10 mouse cellular contexts compared by ENCODE assay signal in the genomic region with DNA sequence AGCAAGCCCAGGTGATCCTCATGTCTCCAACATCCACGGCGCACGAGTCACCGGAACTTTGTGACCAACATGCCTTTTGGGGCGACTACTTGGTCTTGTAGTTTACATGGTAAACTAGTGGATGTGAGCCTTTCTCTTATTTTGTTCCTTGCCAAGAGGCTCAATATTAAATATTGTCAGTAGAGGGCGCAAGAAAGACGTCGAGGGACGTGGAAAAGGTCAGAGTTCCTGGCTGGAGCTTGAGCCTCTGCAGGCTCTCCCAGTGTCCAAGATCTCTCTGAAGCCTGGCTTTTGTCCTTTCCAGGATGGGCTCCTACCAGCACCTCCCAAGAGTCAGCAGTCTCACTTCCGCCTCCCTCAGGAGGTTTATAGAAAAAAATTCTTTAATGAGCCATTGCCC.
A peak's percentile ranks its signal among the peaks of the same experiment; 100 is the strongest.
DNase-seq lines count a peak whose midpoint lies in the region; ATAC-seq and TF ChIP-seq lines count a peak whose summit lies in the region.
"Had no signal": no experiment of that assay in that cellular context is flagged by ENCODE, and none has a peak within 500 bp of the region (broad histone marks: within the 10 kb centered on the region; RNA-seq: fewer than 3 reads in every experiment).

No protein-coding gene starts in this region.

- no peak overlapping the region for H3K4me2 ChIP-seq in heart, postnatal 0 days (ENCODE audit: low read depth, low read length)
- no peak overlapping the region for H3K4me2 ChIP-seq in neural tube, embryonic 11.5 days (ENCODE audit: low read depth)
- no peak overlapping the region for H3K4me2 ChIP-seq in neural tube, embryonic 15.5 days
- H3K4me2 ChIP-seq in embryonic facial prominence, embryonic 11.5 days (ENCODE audit: low read depth, low read length) = no peak overlapping the region

- TF ChIP-seq CTCF in heart, postnatal 0 days (IDR thresholded peaks at IDR 0.05; ENCODE audit: low read depth) = peak; percentile 57

- DNase-seq in heart, postnatal 0 days (ENCODE audit: low spot score) = peak; percentile 32
- no peak for DNase-seq in heart, postnatal 36 days
- DNase-seq in neural tube, embryonic 11.5 days (ENCODE audit: low spot score) = peak; percentile 34
- DNase-seq in embryonic facial prominence, embryonic 11.5 days (ENCODE audit: low spot score) = peak; percentile 70
- DNase-seq in left cerebral cortex, postnatal 10 days (ENCODE audit: extremely low spot score in 1 of 2, low spot score in 2 of 2) = no peak
- DNase-seq in layer of hippocampus, postnatal 14 days (ENCODE audit: low spot score in 2 of 2) = no peak
- DNase-seq in right cerebral cortex, postnatal 4 days = no peak

- H3K27me3 ChIP-seq in heart, postnatal 0 days (ENCODE audit: control insufficient read depth, insufficient read depth, low read length) = no peaks in the 10 kb centered on the region
- H3K27me3 ChIP-seq in neural tube, embryonic 11.5 days (ENCODE audit: control insufficient read depth, insufficient read depth, low read length) = no peaks in the 10 kb centered on the region
- H3K27me3 ChIP-seq in neural tube, embryonic 15.5 days (replicated peaks) = no peaks in the 10 kb centered on the region
- no peaks in the 10 kb centered on the region for H3K27me3 ChIP-seq in embryonic facial prominence, embryonic 11.5 days (ENCODE audit: control insufficient read depth, insufficient read depth, low read length)
- H3K27me3 ChIP-seq: megakaryocyte, embryonic 14.5 days had no signal

- H3K27ac ChIP-seq in heart, postnatal 0 days (ENCODE audit: low read depth) = no peak overlapping the region
- H3K27ac ChIP-seq in neural tube, embryonic 11.5 days (ENCODE audit: low read depth, low read length) = no peak overlapping the region
- H3K27ac ChIP-seq in neural tube, embryonic 15.5 days (replicated peaks) = no peak overlapping the region
- no peak overlapping the region for H3K27ac ChIP-seq in embryonic facial prominence, embryonic 11.5 days (replicated peaks; ENCODE audit: low read depth, low read length)

- H3K4me3 ChIP-seq in heart, postnatal 0 days (ENCODE audit: low read depth, low read length) = no peak overlapping the region
- H3K4me3 ChIP-seq in neural tube, embryonic 11.5 days (ENCODE audit: low read depth, low read length) = no peak overlapping the region
- H3K4me3 ChIP-seq in neural tube, embryonic 15.5 days (replicated peaks) = no peak overlapping the region
- no peak overlapping the region for H3K4me3 ChIP-seq in embryonic facial prominence, embryonic 11.5 days (ENCODE audit: low read depth, low read length)
- H3K4me3 ChIP-seq: megakaryocyte, embryonic 14.5 days had no signal

- intact Hi-C loops in heart, postnatal 36 days (cut with DNase I) = loop anchor here (10.0 kb wide), 1 partner anchor 1451 kb away; no protein-coding TSS in a partner anchor
- intact Hi-C loops in left cerebral cortex, postnatal 10 days (cut with DNase I) = no loop called here

- WGBS in heart, postnatal 0 days = 37% methylated on average over 10 of the region's 10 CpGs
- WGBS in neural tube, embryonic 11.5 days = 40% methylated on average over 10 of the region's 10 CpGs
- WGBS in neural tube, embryonic 15.5 days = 41% methylated on average over 10 of the region's 10 CpGs
- WGBS in embryonic facial prominence, embryonic 11.5 days = 37% methylated on average over 10 of the region's 10 CpGs

- no peaks in the 10 kb centered on the region for H3K4me1 ChIP-seq in heart, postnatal 0 days (ENCODE audit: control insufficient read depth, insufficient read depth)
- no peaks in the 10 kb centered on the region for H3K4me1 ChIP-seq in neural tube, embryonic 11.5 days (ENCODE audit: control insufficient read depth, insufficient read depth, low read length)
- H3K4me1 ChIP-seq in neural tube, embryonic 15.5 days = no peaks in the 10 kb centered on the region
- H3K4me1 ChIP-seq in embryonic facial prominence, embryonic 11.5 days (ENCODE audit: control insufficient read depth, insufficient read depth, low read length) = no peaks in the 10 kb centered on the region
- H3K4me1 ChIP-seq: megakaryocyte, embryonic 14.5 days had no signal

- H3K36me3 ChIP-seq in heart, postnatal 0 days (replicated peaks; ENCODE audit: control insufficient read depth, insufficient read depth, low read length) = no peaks in the 10 kb centered on the region
- H3K36me3 ChIP-seq in neural tube, embryonic 11.5 days (ENCODE audit: control insufficient read depth, insufficient read depth, low read length) = no peaks in the 10 kb centered on the region
- no peaks in the 10 kb centered on the region for H3K36me3 ChIP-seq in neural tube, embryonic 15.5 days
- no peaks in the 10 kb centered on the region for H3K36me3 ChIP-seq in embryonic facial prominence, embryonic 11.5 days (replicated peaks; ENCODE audit: control insufficient read depth, insufficient read depth, low read depth, low read length)

- no peak overlapping the region for H3K9ac ChIP-seq in heart, postnatal 0 days (replicated peaks; ENCODE audit: low read depth, low read length)
- no peak overlapping the region for H3K9ac ChIP-seq in neural tube, embryonic 11.5 days (ENCODE audit: low read length)
- H3K9ac ChIP-seq in neural tube, embryonic 15.5 days (replicated peaks) = no peak overlapping the region
- no peak overlapping the region for H3K9ac ChIP-seq in embryonic facial prominence, embryonic 11.5 days (replicated peaks; ENCODE audit: low read length)

- ATAC-seq in heart, postnatal 0 days (ENCODE audit: insufficient read depth, low read depth) = no peak
- no peak for ATAC-seq in neural tube, embryonic 11.5 days (ENCODE audit: insufficient read depth, low FRiP score, low TSS enrichment)
- ATAC-seq in neural tube, embryonic 15.5 days (ENCODE audit: low FRiP score) = no peak
- no peak for ATAC-seq in embryonic facial prominence, embryonic 11.5 days (replicated peaks; ENCODE audit: insufficient number of reproducible peaks, low FRiP score, low TSS enrichment, low read depth)
- ATAC-seq: activated CD4-positive, CD25-positive, alpha-beta regulatory T cell, adult 4 months had no signal

- no peaks in the 10 kb centered on the region for H3K9me3 ChIP-seq in heart, postnatal 0 days (replicated peaks; ENCODE audit: control insufficient read depth, low read length)
- H3K9me3 ChIP-seq in neural tube, embryonic 11.5 days (ENCODE audit: control insufficient read depth, low read length) = no peaks in the 10 kb centered on the region
- no peaks in the 10 kb centered on the region for H3K9me3 ChIP-seq in neural tube, embryonic 15.5 days (replicated peaks)
- H3K9me3 ChIP-seq in embryonic facial prominence, embryonic 11.5 days (replicated peaks; ENCODE audit: control insufficient read depth, low read length) = no peaks in the 10 kb centered on the region

- no peak for TF ChIP-seq EP300 in heart, postnatal 0 days (IDR thresholded peaks at IDR 0.05; ENCODE audit: low read depth)

Comparison
In these comparisons a context has a peak if more than half of its experiments do, and no peak if none do; other contexts are left out.
1. DNase-seq: peak in heart, postnatal 0 days (single experiment), neural tube, embryonic 11.5 days (single experiment) and embryonic facial prominence, embryonic 11.5 days (single experiment); none in heart, postnatal 36 days (0 of 2), left cerebral cortex, postnatal 10 days (0 of 2), layer of hippocampus, postnatal 14 days (0 of 2) and right cerebral cortex, postnatal 4 days (single experiment).